Mouse (Mus musculus) hindbrain, embryonic 12.5 days (tissue): ENCODE data around the gene Tspan15. TPM values are rescaled to one million over a fixed set of nuclear protein-coding genes. Genes with fewer than 3 reads are reported as not detected.

Source experiments
- ATAC-seq: fragments of 200-750 bp; cut with Nextera tagmentation; 2 replicates; pipeline ENCODE4 v1.8.0; 2017; ENCODE audit warnings: moderate TSS enrichment; ENCODE audit not compliant: low FRiP score
- H3K27ac ChIP-seq: fragments of 300-500 bp; sonication (generic); 2 replicates; pipeline ENCODE4 v1.5.1; 2016; ENCODE audit warnings: mild to moderate bottlenecking
- H3K27me3 ChIP-seq: fragments of 300-500 bp; sonication (generic); 2 replicates; pipeline ENCODE4 v1.6.1; 2016; ENCODE audit warnings: mild to moderate bottlenecking
- H3K36me3 ChIP-seq: fragments of 300-500 bp; sonication (generic); 2 replicates; pipeline ENCODE4 v1.6.1; 2016; ENCODE audit warnings: mild to moderate bottlenecking
- H3K4me1 ChIP-seq: fragments of 300-500 bp; sonication (generic); 2 replicates; pipeline ENCODE4 v1.6.1; 2016
- H3K4me2 ChIP-seq: fragments of 300-500 bp; sonication (generic); replicated peaks from 2 replicates; pipeline ENCODE4 v1.6.1; 2016; ENCODE audit warnings: mild to moderate bottlenecking
- H3K4me3 ChIP-seq: fragments of 300-500 bp; sonication (generic); 2 replicates; pipeline ENCODE4 v1.5.1; 2016; ENCODE audit warnings: mild to moderate bottlenecking
- H3K9ac ChIP-seq: fragments of 300-500 bp; sonication (generic); 2 replicates; pipeline ENCODE4 v1.6.1; 2016; ENCODE audit warnings: mild to moderate bottlenecking, moderate library complexity
- H3K9me3 ChIP-seq: fragments of 300-500 bp; sonication (generic); replicated peaks from 2 replicates; pipeline ENCODE4 v1.6.1; 2016; ENCODE audit warnings: mild to moderate bottlenecking
- WGBS: fragments of 180-500 bp; shearing (Covaris S2); methylation state at CpG from one replicate; pipeline ENCODE4 v1.1.7; 2016; 5-methylcytosine and 5-hydroxymethylcytosine counted together
- polyA plus RNA-seq: library from polyadenylated mRNA; unstranded; fragments of >200 nt; fragmentation: Nextera tagmentation; extraction: Ambion mirVana; gene quantifications from 2 replicates; pipeline ENCODE4 v1.2.1, GENCODE M21; 2016

Gene Tspan15
- polyA plus RNA-seq, 1 experiment from 2014 or later, result 16.0 TPM

DNA sequence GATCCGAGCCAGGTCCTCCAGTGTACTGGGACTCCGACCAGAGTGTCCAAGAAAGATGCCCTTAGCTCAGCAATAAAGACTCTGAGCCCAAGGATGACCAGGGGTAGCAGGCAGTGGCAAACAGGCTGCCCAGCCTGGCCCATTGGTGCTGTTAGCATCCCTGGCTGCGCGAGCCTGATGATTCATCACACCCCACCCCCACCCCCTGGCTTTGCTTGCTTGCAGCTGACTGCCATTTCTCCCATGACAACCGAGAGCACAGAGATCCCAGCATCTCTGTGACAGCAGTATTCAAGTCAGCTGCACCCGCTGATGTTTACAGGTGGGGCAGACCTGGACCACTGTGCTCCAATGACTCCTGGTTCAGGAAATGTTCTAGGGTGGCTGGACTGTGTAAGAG lies 28.5 kb downstream of the Tspan15 start:
- H3K4me2 ChIP-seq, result no peak overlapping the region
- H3K9me3 ChIP-seq, result no peaks in the 10 kb centered on the region
- H3K4me3 ChIP-seq, result no peak overlapping the region
- WGBS, result 73% methylated on average over 6 of the region's 6 CpGs
- no peak for ATAC-seq
- H3K36me3 ChIP-seq, result no peaks in the 10 kb centered on the region
- H3K4me1 ChIP-seq, result no peaks in the 10 kb centered on the region
- H3K27me3 ChIP-seq, result 0 out of 2 replicates have a peak, but pooled peaks cover 3% of the 10 kb centered on the region
- no peak overlapping the region for H3K27ac ChIP-seq
- no peak overlapping the region for H3K9ac ChIP-seq

- Histone ChIP-seq H3K36me3 (no peaks in the 10 kb centered on the region), H3K9ac (no peak overlapping the region), H3K4me3 (no peak overlapping the region), H3K4me1 (0 out of 2 replicates have a peak, but pooled peaks cover 5% of the 10 kb centered on the region), H3K27me3 (no peaks in the 10 kb centered on the region), H3K4me2 (no peak overlapping the region), H3K9me3 (no peaks in the 10 kb centered on the region), H3K27ac (no peak overlapping the region)
- 72% methylated on average over 1 of the region's 1 CpGs for WGBS
- ATAC-seq, result no peak
Measured at GRCm38 (mm10) chr10:62198891-62199290, 32.2 kb downstream of the Tspan15 start.

GRCm38 (mm10) chr10:62197403-62197802 lies 33.6 kb downstream of the Tspan15 start:
- H3K4me2 ChIP-seq, result no peak overlapping the region
- no peaks in the 10 kb centered on the region for H3K9me3 ChIP-seq
- H3K27ac ChIP-seq, result no peak overlapping the region
- no peaks in the 10 kb centered on the region for H3K36me3 ChIP-seq
- H3K27me3 ChIP-seq, result no peaks in the 10 kb centered on the region
- H3K9ac ChIP-seq, result no peak overlapping the region
- peaks cover 6% of the 10 kb centered on the region; the same call in 1 of the 2 replicates for H3K4me1 ChIP-seq
- no peak for ATAC-seq
- WGBS, result 68% methylated on average over 4 of the region's 4 CpGs
- H3K4me3 ChIP-seq, result no peak overlapping the region

- Histone ChIP-seq H3K9ac (no peak overlapping the region), H3K4me1 (peaks cover 7% of the 10 kb centered on the region; the same call in 1 of the 2 replicates), H3K27ac (no peak overlapping the region), H3K36me3 (no peaks in the 10 kb centered on the region), H3K4me2 (no peak overlapping the region), H3K27me3 (no peaks in the 10 kb centered on the region), H3K9me3 (no peaks in the 10 kb centered on the region), H3K4me3 (no peak overlapping the region)
- 66% methylated on average over 7 of the region's 7 CpGs for WGBS
- ATAC-seq, result no peak
Measured at GRCm38 (mm10) chr10:62195376-62195775, 35.7 kb downstream of the Tspan15 start.

DNA sequence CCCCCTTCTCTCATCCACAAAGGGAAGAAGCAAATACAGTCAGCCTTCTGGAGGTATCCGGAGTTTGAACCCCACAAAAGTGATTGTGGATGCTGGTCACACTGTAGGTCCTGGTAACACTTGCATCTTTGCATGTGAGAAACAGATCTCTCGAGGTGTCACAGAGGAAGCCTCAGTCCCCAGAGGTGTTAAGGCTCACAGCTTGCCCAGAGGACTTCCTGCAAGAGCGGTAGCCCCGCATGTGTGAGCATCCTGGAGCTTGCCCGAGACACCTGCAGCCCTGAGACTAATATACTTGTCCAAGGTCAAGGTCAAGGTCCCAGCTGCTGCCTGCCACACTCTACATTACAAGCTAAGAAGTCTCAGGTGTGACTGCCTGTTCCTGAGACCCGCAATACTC lies 36.1 kb downstream of the Tspan15 start:
- Histone ChIP-seq H3K4me2 (no peak overlapping the region), H3K36me3 (no peaks in the 10 kb centered on the region), H3K9ac (no peak overlapping the region), H3K27ac (0 out of 2 replicates have a peak overlapping the region, but pooled peaks have one; percentile 12), H3K4me1 (peaks cover 7% of the 10 kb centered on the region; the same call in 1 of the 2 replicates), H3K27me3 (no peaks in the 10 kb centered on the region), H3K4me3 (no peak overlapping the region), H3K9me3 (no peaks in the 10 kb centered on the region)
- ATAC-seq, result no peak
- WGBS, result 64% methylated on average over 6 of the region's 6 CpGs

DNA sequence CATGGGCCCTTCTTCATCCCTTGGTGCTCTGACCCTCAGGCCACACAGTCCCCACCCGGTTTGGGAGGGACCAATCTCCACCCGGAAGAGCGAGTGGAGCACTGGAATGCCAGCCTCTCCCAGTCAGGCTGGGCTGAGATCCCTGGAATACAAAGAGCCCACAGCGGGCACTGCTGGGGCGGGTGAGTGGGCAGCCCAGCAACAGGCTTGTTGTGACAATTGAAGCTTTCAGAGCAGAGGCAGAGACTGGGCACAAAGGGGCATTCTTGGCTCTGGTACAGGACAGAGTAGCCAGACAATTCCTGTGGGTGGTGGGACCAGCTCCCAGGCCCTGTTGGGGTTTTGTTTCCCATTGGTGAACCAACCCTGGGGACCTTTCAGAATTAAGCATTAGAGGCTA lies 36.6 kb downstream of the Tspan15 start:
- Histone ChIP-seq H3K27ac (no peak overlapping the region), H3K36me3 (no peaks in the 10 kb centered on the region)
- 66% methylated on average over 5 of the region's 5 CpGs for WGBS

GRCm38 (mm10) chr10:62194043-62194442 lies 37.0 kb downstream of the Tspan15 start:
- 91% methylated on average over 6 of the region's 6 CpGs for WGBS

More for the DNA sequence above, 36.6 kb downstream of the Tspan15 start:
- Histone ChIP-seq H3K4me2 (no peak overlapping the region), H3K9ac (no peak overlapping the region), H3K9me3 (no peaks in the 10 kb centered on the region), H3K4me1 (peaks cover 7% of the 10 kb centered on the region; the same call in 1 of the 2 replicates), H3K4me3 (no peak overlapping the region), H3K27me3 (no peaks in the 10 kb centered on the region)
- peak; percentile 53 for ATAC-seq

DNA sequence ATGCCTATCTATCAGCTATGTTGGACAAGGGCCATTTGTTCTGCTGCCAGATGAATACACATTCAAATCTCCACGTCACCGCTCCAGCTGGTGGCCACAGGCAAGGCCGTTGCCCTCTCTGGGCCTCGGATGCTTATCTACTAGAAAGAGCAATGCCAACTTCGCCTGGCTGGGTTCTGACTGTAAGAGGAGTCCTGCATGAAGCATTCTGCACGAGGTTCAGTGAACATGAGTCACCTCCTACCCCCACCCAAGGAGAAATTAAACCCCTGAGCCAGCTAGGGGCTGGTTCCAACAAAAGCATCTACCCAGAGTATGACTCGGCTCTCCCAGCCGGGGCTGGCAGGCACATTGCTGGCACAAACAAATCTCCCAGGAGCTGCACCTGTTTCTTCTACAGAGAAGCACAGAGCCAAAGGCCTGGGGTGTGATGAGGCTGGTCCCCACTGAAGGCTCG lies 38.3 kb downstream of the Tspan15 start:
- Histone ChIP-seq H3K4me1 (peaks cover 7% of the 10 kb centered on the region; the same call in 1 of the 2 replicates), H3K9me3 (no peaks in the 10 kb centered on the region), H3K36me3 (no peaks in the 10 kb centered on the region), H3K4me2 (no peak overlapping the region), H3K9ac (no peak overlapping the region), H3K27me3 (no peaks in the 10 kb centered on the region), H3K27ac (no peak overlapping the region), H3K4me3 (no peak overlapping the region)
- WGBS, result 72% methylated on average over 9 of the region's 9 CpGs
- ATAC-seq, result no peak

More at GRCm38 (mm10) chr10:62194043-62194442, 37.0 kb downstream of the Tspan15 start:
- H3K4me3 ChIP-seq, result no peak overlapping the region
- H3K27ac ChIP-seq, result no peak overlapping the region
- peaks cover 7% of the 10 kb centered on the region; the same call in 1 of the 2 replicates for H3K4me1 ChIP-seq
- no peaks in the 10 kb centered on the region for H3K36me3 ChIP-seq
- no peaks in the 10 kb centered on the region for H3K27me3 ChIP-seq
- ATAC-seq, result no peak
- H3K9ac ChIP-seq, result no peak overlapping the region
- no peaks in the 10 kb centered on the region for H3K9me3 ChIP-seq
- H3K4me2 ChIP-seq, result no peak overlapping the region

- Histone ChIP-seq H3K9ac (no peak overlapping the region), H3K36me3 (no peaks in the 10 kb centered on the region), H3K9me3 (no peaks in the 10 kb centered on the region), H3K4me1 (peaks cover 7% of the 10 kb centered on the region; the same call in 1 of the 2 replicates), H3K27ac (no peak overlapping the region), H3K4me2 (no peak overlapping the region), H3K27me3 (peaks cover 6% of the 10 kb centered on the region; the same call in 1 of the 2 replicates), H3K4me3 (no peak overlapping the region)
- ATAC-seq, result no peak
- 83% methylated on average over 7 of the region's 7 CpGs for WGBS
Measured at GRCm38 (mm10) chr10:62190821-62191220, 40.2 kb downstream of the Tspan15 start.

- Histone ChIP-seq H3K4me1 (peaks cover 2% of the 10 kb centered on the region; the same call in 1 of the 2 replicates), H3K4me2 (no peak overlapping the region), H3K27me3 (peaks cover 6% of the 10 kb centered on the region; the same call in 1 of the 2 replicates), H3K4me3 (no peak overlapping the region), H3K9me3 (no peaks in the 10 kb centered on the region), H3K9ac (no peak overlapping the region), H3K27ac (no peak overlapping the region), H3K36me3 (no peaks in the 10 kb centered on the region)
- WGBS, result 86% methylated on average over 4 of the region's 4 CpGs
- no peak for ATAC-seq
Measured at GRCm38 (mm10) chr10:62189910-62190309, 41.1 kb downstream of the Tspan15 start.

GRCm38 (mm10) chr10:62189303-62189702 lies 41.7 kb downstream of the Tspan15 start:
- Histone ChIP-seq H3K27me3 (peaks cover 10% of the 10 kb centered on the region; the same call in 1 of the 2 replicates), H3K4me2 (no peak overlapping the region), H3K9me3 (no peaks in the 10 kb centered on the region), H3K9ac (no peak overlapping the region), H3K27ac (no peak overlapping the region), H3K36me3 (no peaks in the 10 kb centered on the region), H3K4me3 (no peak overlapping the region), H3K4me1 (peaks cover 2% of the 10 kb centered on the region; the same call in 1 of the 2 replicates)
- no peak for ATAC-seq
- whole genome bisulfite sequencing, result 74% methylated on average over 3 of the region's 3 CpGs

GRCm38 (mm10) chr10:62186882-62187281 lies 44.2 kb downstream of the Tspan15 start:
- no peaks in the 10 kb centered on the region for H3K36me3 ChIP-seq
- H3K4me3 ChIP-seq, result no peak overlapping the region
- ATAC-seq, result 0 out of 2 replicates have a peak, but pooled peaks have one; percentile 32
- H3K4me2 ChIP-seq, result no peak overlapping the region
- no peak overlapping the region for H3K9ac ChIP-seq
- H3K27me3 ChIP-seq, result peaks cover 28% of the 10 kb centered on the region
- no peaks in the 10 kb centered on the region for H3K4me1 ChIP-seq
- no peaks in the 10 kb centered on the region for H3K9me3 ChIP-seq
- 21% methylated on average over 7 of the region's 7 CpGs for WGBS
- no peak overlapping the region for H3K27ac ChIP-seq

DNA sequence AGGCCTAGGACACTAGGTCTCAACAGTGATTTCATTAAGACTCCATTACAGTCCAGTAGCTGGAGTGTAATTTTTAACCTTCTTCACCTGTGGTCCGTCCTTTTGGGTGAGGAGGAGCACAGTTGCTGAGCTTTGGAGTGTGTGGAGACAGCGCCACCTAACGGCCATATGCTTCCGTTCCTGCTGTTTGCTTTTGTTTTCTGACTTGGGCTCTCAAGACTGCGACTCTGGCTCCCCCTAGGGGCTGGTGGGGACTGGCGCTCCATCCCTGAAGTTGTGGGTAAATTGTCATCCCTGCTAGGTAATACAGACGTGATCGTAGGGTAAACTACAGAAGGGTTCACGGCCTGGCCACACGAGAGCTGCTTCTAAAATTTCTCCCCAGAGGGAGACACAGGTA lies 48.0 kb downstream of the Tspan15 start:
- Histone ChIP-seq H3K4me1 (no peaks in the 10 kb centered on the region), H3K9me3 (peaks cover 4% of the 10 kb centered on the region; the same call in 1 of the 2 replicates), H3K27ac (no peak overlapping the region), H3K27me3 (peaks cover 56% of the 10 kb centered on the region), H3K36me3 (no peaks in the 10 kb centered on the region), H3K9ac (no peak overlapping the region), H3K4me3 (no peak overlapping the region), H3K4me2 (no peak overlapping the region)
- ATAC-seq, result peak; percentile 72
- 4% methylated on average over 10 of the region's 10 CpGs for WGBS
